Mouse (Mus musculus) right cerebral cortex, postnatal 25 days (tissue): ENCODE data around the gene Ascl5.

ENCODE experiments used
- DNase-seq: peaks from one replicate; pipeline ENCODE4 v3.0.0; 2022

The Ascl5 gene

DNA sequence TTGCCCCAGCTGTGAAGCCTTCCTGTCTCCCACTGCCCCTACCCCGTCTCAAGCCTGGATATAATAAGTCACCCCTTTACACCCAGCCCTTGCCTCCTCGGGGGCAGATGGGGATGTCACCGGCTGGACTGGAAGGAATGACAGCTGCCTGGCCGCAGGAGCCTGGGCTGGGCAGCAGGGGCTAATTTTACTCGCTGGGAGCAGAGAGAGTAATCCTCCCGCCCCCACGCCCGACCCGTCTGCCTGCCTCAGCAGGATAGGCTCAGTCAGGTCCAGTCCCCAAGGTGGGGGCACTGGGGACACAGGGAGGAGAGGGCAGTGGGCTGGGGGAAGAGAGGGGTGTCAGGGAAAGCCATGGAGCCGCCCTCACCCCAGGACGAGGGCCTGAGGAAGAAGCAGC, 1.9 kb downstream of the Ascl5 start, which contains the start of gene Cacna1s:
TSS of gene Cacna1s (plus strand) at position 204 of the 400 bp plus-strand sequence.
- DNase-seq: no peak

DNA sequence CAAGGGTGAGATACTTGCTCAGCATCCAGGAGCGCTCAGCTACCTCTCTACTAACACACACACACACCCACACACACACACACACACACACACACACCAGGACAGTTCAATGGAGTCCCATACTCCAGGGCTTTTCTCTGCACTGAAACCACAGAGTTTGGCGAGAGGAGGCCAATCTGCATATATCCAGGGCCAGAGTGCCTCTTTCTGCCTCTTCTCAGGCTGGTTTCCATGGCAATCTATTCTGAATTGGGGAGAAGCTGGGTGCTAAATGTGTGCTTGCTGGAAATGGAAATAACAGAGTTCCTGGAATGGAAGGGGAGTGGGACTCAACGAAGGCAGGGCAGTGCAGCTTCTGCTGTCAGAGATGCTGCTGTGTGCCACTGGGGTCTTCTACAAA, 5.2 kb downstream of the Ascl5 start:
- peak; percentile 64 for DNase-seq

DNA sequence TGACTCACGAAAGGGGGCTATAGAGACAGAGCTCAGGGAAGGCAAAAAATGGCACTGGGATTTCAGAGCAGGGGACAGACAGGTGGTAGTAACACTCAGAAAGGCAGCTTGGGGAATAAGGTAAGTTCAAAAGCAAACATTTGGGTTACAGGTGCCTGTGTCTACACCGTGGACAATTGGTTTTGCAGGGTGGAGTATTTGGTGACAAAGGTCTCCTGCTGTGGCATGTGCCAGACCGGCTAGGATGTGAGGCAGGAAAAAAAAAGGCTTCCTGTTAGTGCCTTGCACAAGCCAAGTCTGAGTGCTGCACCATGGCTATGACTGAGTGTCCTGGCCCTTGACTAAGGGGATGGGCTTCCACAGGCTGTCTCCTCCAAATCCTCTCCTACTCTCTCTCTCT, 8.0 kb downstream of the Ascl5 start:
- DNase-seq: no peak

DNA sequence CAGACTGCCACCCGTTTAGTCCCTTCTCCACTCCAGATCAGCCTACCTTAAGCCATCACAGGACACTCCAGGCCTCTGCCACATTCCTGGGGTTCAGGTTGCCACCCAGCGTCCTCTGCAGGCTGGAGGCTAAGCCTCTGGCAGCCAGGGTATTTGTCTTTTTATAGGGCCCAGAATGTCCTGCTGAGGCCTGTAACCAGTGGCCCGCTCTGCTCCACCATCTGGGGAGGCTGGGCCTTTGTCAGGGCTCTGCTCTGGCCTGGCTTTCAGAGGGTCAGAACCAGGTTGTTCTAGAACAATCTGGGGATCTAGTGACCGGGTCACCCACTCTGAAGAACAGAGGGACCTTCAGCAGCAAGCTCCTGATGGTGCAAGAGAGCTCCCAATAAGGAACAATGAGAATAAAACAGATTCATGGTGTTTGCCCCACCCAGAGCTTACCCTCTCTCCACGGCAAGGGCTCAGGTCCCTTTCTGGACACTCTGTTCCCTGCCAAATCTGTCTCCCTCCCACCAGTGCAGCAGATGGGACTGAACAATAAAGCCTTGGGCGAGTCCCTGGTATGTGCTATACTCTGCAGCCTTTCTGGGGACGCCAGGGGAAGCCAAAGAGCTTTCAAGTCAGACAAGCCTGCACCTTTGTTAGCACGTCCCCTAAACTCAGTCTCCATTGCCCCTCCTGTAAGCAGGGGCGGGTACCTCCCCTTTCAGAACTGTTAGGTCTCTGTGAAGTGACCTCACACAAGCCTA, 10.6 kb downstream of the Ascl5 start:
- DNase-seq: peak; percentile 77

DNA sequence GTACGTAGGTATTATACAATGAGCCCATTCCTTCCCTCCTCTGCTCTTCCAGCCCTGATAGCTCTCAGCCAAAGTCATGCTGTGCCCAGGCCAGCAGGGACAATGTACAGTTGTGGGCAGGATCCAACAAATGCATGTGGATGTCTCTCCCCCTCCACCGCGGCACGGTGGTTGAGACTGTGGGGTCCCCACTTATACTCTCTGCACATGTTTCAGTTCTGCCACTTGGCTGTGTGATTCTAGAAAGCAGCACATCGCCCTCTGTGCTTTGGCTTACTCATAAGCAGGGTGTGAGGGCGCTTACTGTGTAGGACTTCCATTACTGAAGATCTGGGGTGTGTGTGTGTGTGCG, 11.2 kb downstream of the Ascl5 start:
- no peak for DNase-seq

DNA sequence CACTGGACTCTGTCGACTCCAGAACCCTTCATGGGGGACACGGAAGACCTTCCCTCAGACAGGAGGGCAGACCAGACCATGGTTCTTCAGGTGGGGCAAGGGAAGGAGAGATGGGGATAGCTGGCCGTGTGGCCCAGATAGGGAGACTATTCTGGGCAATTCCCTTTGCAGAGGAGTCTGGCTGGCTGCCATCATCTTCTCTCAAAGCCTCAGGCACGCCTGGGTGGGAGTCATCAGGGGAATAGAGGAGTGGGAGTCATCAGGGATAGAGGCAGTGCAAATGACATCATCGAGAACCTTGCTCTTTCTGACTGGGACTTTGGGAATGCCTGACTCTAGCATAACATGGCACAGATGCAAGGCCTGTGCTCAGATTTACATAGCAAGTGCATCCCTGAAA, 13.4 kb downstream of the Ascl5 start:
- no peak for DNase-seq

DNA sequence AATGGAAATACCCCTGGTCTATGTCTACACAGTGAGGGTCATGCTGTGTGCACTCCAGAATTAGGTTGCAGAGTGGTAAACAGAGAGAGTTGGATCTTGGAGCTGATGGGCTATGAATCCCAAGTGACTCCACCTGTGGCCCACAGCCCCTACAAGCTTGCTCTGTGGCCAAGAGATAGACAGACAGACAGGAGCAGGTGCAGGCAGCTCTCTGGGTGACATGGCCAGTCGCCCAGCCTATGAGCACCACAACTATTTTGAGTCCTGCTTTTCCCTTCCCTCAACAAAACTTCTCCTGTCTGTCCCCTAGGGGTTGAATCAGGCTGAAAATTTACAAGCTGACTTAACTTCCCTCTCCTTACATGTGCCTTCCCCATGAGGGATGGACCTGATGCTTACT, 16.0 kb downstream of the Ascl5 start:
- no peak for DNase-seq

DNA sequence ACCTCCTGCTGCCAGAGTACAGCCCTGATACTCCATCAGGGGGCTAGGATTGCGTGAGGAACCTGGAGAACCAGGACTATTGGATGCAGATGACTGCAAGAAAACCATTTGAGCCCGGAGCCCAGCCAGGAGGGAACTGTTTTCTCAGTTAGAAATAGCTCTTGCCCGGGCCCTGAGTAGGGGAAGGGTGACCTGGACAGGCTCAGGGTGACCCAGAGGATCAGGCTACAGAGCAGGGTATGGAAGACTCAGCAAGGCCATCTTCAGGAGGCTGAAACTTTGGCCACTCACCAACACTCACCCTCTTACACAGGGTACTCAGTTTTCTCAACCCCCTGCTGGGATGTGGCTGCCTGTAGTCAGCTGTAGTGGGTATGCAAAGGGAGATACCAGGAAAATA, 17.0 kb downstream of the Ascl5 start:
- DNase-seq: no peak

DNA sequence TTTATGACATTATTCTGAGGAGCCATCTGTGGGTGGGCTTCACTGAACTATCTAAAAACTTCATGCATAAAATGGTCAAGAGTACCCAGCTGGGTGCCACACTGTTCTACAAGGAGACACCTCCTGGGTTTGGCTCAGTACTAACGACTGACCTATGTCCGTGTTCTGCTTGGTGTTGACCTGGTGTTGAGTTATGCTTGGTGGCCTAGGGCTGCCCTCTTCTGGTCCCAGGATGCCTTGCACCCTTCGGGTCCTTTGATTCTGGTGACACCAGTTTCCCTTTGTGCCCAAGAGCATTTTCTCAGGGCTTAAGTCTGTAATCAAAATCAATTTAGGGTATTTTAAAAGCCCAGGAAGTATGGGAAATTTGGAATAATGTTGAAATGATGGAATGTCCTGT, 25.5 kb downstream of the Ascl5 start:
- no peak for DNase-seq

DNA sequence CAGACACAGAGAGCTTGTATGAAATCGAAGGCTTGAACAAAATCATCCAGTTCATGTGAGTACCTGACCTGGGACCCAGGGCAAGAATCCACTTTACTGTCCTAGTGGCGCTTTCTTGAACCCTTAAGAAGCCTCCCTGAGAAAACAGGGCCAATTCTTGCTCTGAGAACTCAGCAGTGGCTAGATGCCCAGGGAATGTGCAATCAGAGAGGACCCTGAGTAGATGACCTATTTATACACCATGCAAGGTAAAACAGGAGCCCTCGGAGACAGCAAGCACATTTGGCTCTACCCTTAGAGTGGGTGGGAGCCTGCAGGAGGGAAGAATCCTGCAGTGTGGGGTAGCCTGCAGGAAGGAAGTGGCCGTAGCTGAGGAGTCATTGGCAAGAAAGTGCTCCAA, 27.1 kb downstream of the Ascl5 start:
- DNase-seq: no peak

DNA sequence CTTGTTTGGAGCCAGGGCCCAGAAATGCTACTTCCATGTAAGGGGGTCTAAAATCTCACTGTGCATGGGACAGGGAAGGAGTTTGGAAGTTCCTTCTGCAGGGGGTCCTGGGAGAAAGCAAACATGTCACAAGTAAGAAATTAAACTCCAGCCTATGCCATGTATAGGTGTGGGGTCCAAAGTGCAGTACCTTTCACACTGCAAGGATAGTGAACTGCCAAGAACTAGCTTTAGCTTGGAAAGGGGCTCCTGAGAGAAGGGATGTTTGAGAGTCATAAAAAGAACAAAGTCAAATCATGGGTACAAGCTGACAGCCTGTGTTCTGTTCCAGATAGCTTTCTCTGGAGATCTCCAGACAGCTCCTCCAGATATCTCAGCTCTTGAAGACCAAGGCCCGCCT, 30.6 kb downstream of the Ascl5 start:
- no peak for DNase-seq

DNA sequence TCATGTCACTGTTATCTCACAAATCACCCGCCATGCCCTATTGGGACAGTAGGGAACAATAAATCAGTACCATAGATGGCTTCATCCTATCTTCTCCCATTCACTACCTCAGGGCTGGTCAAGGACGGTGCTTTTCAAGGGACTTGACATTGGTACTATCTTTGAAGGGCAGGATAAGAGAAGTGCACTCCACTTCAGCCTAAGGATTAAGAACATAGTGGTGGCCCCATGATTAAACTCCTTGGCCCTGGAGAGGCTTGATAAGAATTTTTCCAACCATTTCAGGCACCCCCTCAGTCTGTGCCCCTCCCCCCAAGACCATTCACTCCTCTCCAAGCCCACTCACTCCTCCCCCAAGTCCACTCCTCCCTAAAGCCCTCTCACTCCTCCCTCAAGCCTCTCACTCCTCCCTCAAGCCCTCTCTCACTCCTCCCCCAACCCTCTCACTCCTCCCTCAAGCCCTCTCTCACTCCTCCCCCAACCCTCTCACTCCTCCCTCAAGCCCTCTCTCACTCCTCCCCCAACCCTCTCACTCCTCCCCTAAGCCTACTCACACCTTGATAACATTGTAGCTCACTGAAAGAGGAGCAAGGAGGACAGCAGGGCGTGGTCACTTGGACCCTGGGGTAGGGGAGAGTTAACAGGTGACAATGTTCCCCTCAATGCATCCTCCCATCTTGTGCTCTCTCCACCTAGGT, 35.5 kb downstream of the Ascl5 start:
- DNase-seq: no peak

DNA sequence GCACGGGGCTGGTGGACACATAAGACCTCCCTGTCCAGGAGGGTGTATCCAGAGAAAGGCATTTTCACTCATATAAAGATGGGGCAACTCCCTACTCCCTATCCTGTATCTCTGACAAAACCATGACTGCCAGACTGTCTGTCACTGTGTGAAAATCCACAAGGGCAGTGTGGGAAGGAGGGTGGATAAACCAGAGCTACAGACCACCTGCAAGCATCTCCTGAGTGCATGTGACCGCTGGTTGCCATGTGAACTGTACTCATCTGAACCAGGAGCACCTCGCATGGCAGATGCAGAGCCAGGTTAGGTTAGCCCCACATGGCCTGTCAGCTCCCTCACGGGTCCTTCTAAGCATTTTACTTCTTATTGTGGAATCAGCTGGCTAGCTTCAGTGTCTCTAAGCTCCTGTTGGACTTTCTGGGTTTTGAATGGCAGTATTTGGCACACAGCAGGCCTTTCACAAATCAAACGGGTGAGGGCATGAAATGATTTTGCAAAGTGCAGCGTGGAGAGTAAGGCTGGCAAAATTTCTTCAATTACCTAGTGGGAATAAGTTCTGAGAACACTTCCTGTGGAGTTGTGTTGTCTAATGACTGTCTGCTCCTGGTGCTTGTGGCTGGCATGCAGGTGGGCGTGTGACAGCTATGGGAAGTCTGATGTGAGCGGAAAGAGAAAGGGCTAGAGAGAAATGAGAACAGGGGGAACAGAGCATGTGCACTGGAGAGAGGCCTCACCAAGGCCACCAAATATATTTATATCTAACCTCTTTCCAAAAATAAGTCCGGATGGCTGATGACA, 39.0 kb downstream of the Ascl5 start:
- no peak for DNase-seq

DNA sequence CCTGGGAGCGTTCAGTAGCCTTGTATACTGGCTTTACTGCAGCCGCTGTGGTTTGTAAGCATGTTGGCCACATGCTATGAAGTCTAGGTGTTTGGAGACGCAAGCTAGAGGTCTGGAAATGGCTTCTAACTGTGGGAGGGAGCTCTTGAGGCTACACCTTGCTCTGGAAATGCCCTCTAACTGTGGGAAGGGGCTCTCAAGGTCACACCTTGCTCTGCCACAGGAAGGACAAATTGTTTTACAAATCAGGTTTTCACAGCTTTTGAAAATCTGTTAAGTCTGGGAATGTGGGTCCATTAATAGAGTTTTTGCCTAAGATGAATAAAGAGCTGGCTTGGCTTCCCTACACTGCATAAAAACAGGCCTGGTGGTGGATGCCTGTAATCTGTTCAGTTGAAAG, 43.1 kb downstream of the Ascl5 start:
- no peak for DNase-seq

DNA sequence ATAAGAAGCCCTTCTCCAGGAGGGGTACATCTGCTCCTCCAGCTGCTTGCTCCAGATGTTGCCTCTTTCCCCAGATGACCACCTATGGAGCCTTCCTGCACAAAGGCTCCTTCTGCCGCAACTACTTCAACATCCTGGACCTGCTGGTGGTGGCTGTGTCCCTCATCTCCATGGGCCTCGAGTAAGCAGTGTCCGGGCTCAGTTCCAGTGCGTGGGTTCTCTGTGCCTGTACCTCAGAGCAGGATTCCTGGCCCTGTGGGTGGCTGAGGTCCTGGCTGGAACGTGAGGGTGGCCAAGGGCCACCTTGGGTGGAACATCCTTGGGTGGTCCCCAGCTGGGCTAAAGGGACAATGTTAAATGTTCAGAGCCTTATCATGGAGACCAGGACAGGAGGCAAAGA, 44.2 kb downstream of the Ascl5 start:
- no peak for DNase-seq
